Mouse (Mus musculus) sigmoid colon, adult 10 weeks (tissue): Measurements from ENCODE around the gene Tshb. TPM values are rescaled to one million over a fixed set of nuclear protein-coding genes. Genes with fewer than 3 reads are reported as not detected.

Experiments
- polyA plus RNA-seq: library from polyadenylated mRNA; stranded (reverse); fragments of 350-450 nt; fragmentation: Illumina TruSeq; extraction: RNeasy Lipid Tissue Mini Kit (QIAGEN cat#74804); gene quantifications from one replicate; pipeline ENCODE4 v1.2.3, GENCODE M21; 2014; ENCODE audit warnings: low read depth, low replicate concordance

Tshb gene
- polyA plus RNA-seq: not detected

DNA sequence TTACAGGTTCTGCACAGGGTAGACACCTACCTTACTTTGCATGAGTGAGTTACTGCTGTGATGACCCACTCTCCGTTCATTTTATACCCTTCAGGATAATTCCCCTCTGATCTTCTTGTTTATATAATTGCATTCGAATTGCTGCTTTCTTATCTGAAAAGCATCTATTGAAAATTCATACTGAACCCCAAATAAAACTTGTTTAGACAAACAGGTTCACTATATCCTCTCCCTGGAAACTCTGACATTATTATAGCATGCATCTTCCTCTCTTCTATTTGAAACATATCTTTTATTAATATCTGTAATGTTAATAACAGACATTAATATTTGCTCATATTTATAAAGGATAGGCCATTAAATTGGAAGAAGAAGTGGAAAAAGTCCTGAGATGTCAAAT is at the start of gene Tshb:
Gene Tshb, minus strand, starts transcription at position 101 of the 400 bp plus-strand sequence.

DNA sequence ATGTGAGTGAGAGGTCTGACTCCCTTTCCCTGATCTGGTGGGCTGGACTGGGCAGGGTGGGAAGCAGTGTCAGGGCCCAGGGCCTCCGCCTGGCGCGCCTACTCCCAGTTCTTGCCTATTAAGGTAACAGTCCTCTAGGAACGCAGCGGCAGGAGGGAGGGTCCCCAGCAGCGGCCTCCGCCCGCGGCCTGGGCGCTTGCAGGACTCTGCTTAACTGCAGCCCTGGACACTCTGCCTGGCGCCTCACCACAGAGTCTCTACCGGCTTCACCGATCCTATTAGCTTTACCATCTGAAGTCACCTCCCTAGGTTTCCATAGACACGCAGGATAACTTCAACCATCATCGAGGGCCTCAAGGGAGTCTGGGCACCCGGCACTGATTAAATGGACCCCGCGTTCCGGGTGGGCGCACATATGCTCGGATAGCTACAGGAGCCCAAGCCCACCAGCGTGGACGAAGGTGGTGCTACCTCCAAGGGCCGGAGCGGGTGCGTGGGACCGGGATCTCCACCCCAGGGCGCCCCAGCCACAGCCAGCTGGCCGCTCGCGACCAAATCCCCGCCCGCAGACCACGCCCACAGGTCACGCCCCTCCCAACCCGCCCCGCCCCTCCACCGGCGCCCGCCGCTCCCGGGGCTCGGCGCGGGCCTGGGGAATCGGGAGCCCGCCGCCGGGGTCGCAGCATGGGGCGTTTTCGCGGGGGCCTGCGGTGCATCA is 48.0 kb downstream of the Tshb start, which contains the start of gene Tspan2:
Gene Tspan2, plus strand, starts transcription at position 217 of the 718 bp plus-strand sequence.

Other genes with a start within 250 kb of the Tshb start
- 55.7 TPM for gene Tspan2, start 48.2 kb downstream of the Tshb start, polyA plus RNA-seq
- gene Sycp1, start 153.4 kb upstream of the Tshb start, polyA plus RNA-seq: 2.9 TPM
- 1.0 TPM for gene Nr1h5, start 181.4 kb upstream of the Tshb start, polyA plus RNA-seq
- 164 TPM for gene Sike1, start 213.0 kb upstream of the Tshb start, polyA plus RNA-seq
- 692 TPM for gene Csde1, start 237.7 kb upstream of the Tshb start, polyA plus RNA-seq